Mouse (Mus musculus) liver, postnatal 0 days (tissue): ENCODE data around the gene Pdlim3.

Source experiments
- CTCF ChIP-seq: sonication (generic); IDR thresholded peaks from 2 replicates; pipeline ENCODE4 v1.5.1; 2016; ENCODE audit warnings: antibody characterized with exemption, low read depth
- EP300 ChIP-seq: IDR thresholded peaks from 2 replicates; pipeline ENCODE4 v1.6.1; 2016; ENCODE audit warnings: antibody characterized with exemption, low read depth, mild to moderate bottlenecking

DNA sequence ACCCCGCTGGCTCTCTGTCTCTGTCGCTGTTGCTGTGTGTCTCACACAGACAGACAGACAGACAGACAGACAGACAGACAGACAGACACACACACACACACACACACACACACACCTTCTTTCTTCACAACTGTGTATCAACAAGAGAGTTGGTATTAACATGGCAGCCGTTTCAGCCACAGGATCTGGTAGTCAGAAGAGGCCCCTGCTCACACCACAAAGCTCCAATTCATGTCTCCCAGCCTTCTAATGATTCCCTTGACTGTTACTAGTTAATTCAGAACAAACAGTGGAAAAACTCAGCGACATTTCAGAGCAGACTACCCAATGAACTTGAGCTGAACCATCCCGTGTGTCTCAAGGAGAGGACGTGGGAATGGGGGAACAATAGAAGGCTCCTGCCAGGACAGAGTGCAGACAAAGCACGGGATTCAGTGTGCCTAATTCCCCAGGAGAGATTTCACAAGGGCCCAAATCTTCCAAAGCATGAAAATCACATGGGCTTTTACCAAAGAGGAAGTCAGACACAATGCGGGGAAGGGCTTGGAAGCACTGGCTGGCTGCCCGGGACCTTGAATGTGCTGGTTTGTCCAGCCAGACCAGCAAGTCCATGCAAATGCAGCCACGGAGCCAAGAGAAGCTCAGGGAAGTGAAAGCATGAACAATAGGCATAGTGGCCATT, 10.2 kb upstream of the Pdlim3 start:
- TF ChIP-seq EP300 (no peak), CTCF (no peak)
